Mouse (Mus musculus): ENCODE measurements at regions not wholly inside any gene's neighbourhood (a gene's known extent, or its start where the extent isn't known, plus 50 kb on each side); places are given as distances from the start of the nearest gene placed in this dataset.
"Not testable (repeated sequence)": the region's sequence is repeated elsewhere in the genome, so short reads cannot be mapped to it uniquely, and the experiment has no call there.

GRCm38 (mm10) chr13:5527400-5527799 lies 333.9 kb upstream of the Klf6 start:
- DNase-seq (ENCODE audit: low spot score in 2 of 2), result no peak

GRCm38 (mm10) chr13:5540321-5540720 lies 321.0 kb upstream of the Klf6 start:
- no peak for DNase-seq (ENCODE audit: low spot score in 2 of 2)

GRCm38 (mm10) chr13:5545521-5545920 lies 315.8 kb upstream of the Klf6 start:
- no peak for DNase-seq (ENCODE audit: low spot score in 2 of 2)

GRCm38 (mm10) chr13:5546011-5546410 lies 315.3 kb upstream of the Klf6 start:
- no peak for DNase-seq (ENCODE audit: low spot score in 2 of 2)

GRCm38 (mm10) chr13:5546937-5547336 lies 314.3 kb upstream of the Klf6 start:
- DNase-seq (ENCODE audit: low spot score in 2 of 2), result no peak

GRCm38 (mm10) chr13:5548768-5549167 lies 312.5 kb upstream of the Klf6 start:
- DNase-seq (ENCODE audit: low spot score in 2 of 2), result no peak

- DNase-seq (ENCODE audit: low spot score in 2 of 2), result no peak
Measured at GRCm38 (mm10) chr13:5549175-5549574, 312.1 kb upstream of the Klf6 start.

- DNase-seq (ENCODE audit: low spot score in 2 of 2), result no peak
Measured at GRCm38 (mm10) chr13:5549747-5550146, 311.5 kb upstream of the Klf6 start.

GRCm38 (mm10) chr13:5550354-5550753 lies 310.9 kb upstream of the Klf6 start:
- no peak for DNase-seq (ENCODE audit: low spot score in 2 of 2)

GRCm38 (mm10) chr13:5551131-5551530 lies 310.2 kb upstream of the Klf6 start:
- no peak for DNase-seq (ENCODE audit: low spot score in 2 of 2)

- no peak for DNase-seq (ENCODE audit: low spot score in 2 of 2)
Measured at GRCm38 (mm10) chr13:5553461-5553860, 307.8 kb upstream of the Klf6 start.

- DNase-seq (ENCODE audit: low spot score in 2 of 2), result no peak
Measured at GRCm38 (mm10) chr13:5558095-5558494, 303.2 kb upstream of the Klf6 start.

- no peak for DNase-seq (ENCODE audit: low spot score in 2 of 2)
Measured at GRCm38 (mm10) chr13:5566479-5566878, 294.8 kb upstream of the Klf6 start.

GRCm38 (mm10) chr13:5566896-5567295 lies 294.4 kb upstream of the Klf6 start:
- no peak for DNase-seq (ENCODE audit: low spot score in 2 of 2)

- no peak for DNase-seq (ENCODE audit: low spot score in 2 of 2)
Measured at GRCm38 (mm10) chr13:5569579-5569978, 291.7 kb upstream of the Klf6 start.

GRCm38 (mm10) chr13:5570386-5570785 lies 290.9 kb upstream of the Klf6 start:
- no peak for DNase-seq (ENCODE audit: low spot score in 2 of 2)

- no peak for DNase-seq (ENCODE audit: low spot score in 2 of 2)
Measured at GRCm38 (mm10) chr13:5576568-5576967, 284.7 kb upstream of the Klf6 start.

- not testable (repeated sequence) for DNase-seq (ENCODE audit: low spot score in 2 of 2)
Measured at GRCm38 (mm10) chr13:5583681-5584080, 277.6 kb upstream of the Klf6 start.

GRCm38 (mm10) chr13:5587196-5587595 lies 274.1 kb upstream of the Klf6 start:
- DNase-seq (ENCODE audit: low spot score in 2 of 2), result no peak

- no peak for DNase-seq (ENCODE audit: low spot score in 2 of 2)
Measured at GRCm38 (mm10) chr13:5591286-5591685, 270.0 kb upstream of the Klf6 start.

GRCm38 (mm10) chr13:5591837-5592555 lies 269.3 kb upstream of the Klf6 start:
- DNase-seq (ENCODE audit: low spot score in 2 of 2), result no peak

GRCm38 (mm10) chr13:5592556-5593061 lies 268.7 kb upstream of the Klf6 start:
- DNase-seq (ENCODE audit: low spot score in 2 of 2), result no peak

- no peak for DNase-seq (ENCODE audit: low spot score in 2 of 2)
Measured at GRCm38 (mm10) chr13:5601648-5602047, 259.6 kb upstream of the Klf6 start.
